Mouse (Mus musculus): ENCODE results near the gene Git1. TPM values are rescaled to one million over a fixed set of nuclear protein-coding genes. Genes with fewer than 3 reads are reported as not detected.

Git1 gene
- polyA plus RNA-seq, 1 experiment: 36.2 TPM

DNA sequence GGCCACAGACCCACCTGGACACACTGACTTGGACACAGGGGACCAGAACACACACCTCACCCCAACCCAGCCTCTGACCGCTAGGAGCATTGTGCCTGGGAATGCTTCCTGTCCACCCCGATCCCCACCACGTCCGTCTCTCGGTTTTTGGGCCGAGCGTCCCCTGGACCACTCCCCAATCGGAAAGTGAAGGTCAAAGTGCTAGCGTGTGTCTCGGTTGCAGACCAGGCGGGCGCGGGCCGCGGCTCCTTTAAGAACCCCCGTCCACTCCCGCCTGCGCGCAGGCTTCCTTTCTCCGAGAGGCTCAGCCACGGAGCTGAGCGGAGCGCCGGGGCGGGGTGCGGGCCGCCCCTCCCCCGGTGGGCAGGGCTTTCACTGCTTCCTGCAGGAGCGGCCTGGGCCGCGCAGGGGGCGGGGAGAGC is 440 bp upstream of the Git1 start:
- Histone ChIP-seq H3K4me1 (ENCODE audit: control insufficient read depth, insufficient read depth, insufficient read length) (peaks cover 16% of the 10 kb centered on the region; the same call in 1 of the 2 replicates), H3K4me3 (ENCODE audit: extremely low read depth, insufficient read depth, insufficient read length) (peak overlapping the region; percentile 83), H3K36me3 (ENCODE audit: control insufficient read depth, insufficient read depth, low read length) (no peaks in the 10 kb centered on the region), H3K27me3 (ENCODE audit: control insufficient read depth, insufficient read depth, low read length) (peaks cover 13% of the 10 kb centered on the region), H3K27ac (ENCODE audit: insufficient read depth, low read length) (peak overlapping the region; percentile 56)
- DNase-seq (ENCODE audit: low read depth in 1 of 2, low spot score in 2 of 2): peak; percentile 72 to 91
- TF ChIP-seq CTCF (IDR thresholded peaks at IDR 0.05; ENCODE audit: extremely low read depth, insufficient read depth, insufficient read length, insufficient replicate concordance) (no peak), POLR2A (IDR thresholded peaks at IDR 0.05; ENCODE audit: low read depth, low read length) (no peak; the same call in 1 of the 2 replicates)
- WGBS: under 1% methylated on average over 32 of the region's 32 CpGs

DNA sequence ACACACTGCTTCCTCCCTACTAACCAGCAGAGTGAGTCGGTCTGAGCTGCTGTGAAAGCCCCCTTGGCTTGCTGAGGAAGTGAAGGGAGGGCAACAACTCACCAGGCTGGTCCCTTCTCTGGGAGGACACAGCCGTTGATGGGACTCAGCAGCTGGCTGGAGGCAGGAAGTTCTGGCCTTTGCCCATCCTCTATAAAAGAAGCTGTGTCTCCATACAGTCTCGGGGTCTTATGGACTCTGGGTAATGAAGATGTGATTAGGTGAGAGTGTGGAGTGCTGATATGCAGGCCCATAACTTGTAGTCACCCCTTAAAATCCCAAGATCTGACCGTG is 948 bp downstream of the Git1 start:
- H3K27ac ChIP-seq (ENCODE audit: insufficient read depth, low read length): 0 out of 2 replicates have a peak overlapping the region, but pooled peaks have one; percentile 3
- H3K4me1 ChIP-seq (ENCODE audit: control insufficient read depth, insufficient read depth, insufficient read length): peaks cover 12% of the 10 kb centered on the region; the same call in 1 of the 2 replicates

DNA sequence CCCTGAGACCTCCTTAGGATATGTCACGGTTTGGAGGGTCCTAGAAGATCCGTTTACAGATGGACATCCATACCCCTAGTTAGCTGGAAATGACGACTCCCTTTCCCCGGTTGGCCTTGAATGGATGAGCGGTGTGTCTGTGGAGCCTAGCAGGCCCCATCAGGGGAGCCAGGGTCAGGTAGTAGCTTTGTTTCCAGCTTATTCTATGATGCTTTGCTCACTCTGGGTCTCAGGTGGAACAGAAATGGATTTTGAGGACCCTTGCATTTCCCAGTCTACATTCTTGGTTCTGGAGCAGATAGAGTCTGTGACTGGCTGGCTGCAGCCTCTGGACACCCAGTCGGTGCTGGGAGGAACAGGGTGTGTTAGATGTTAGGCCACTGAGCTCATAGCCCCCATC is 1.4 kb downstream of the Git1 start:
- Histone ChIP-seq H3K4me3 (ENCODE audit: extremely low read depth, insufficient read depth, insufficient read length) (no peak overlapping the region), H3K4me1 (ENCODE audit: control insufficient read depth, insufficient read depth, insufficient read length) (peaks cover 12% of the 10 kb centered on the region; the same call in 1 of the 2 replicates)

More for the DNA sequence above, 948 bp downstream of the Git1 start:
- 24% methylated on average over 4 of the region's 4 CpGs for WGBS
- Histone ChIP-seq H3K4me3 (ENCODE audit: extremely low read depth, insufficient read depth, insufficient read length) (peak overlapping the region; percentile 83), H3K27me3 (ENCODE audit: control insufficient read depth, insufficient read depth, low read length) (peaks cover 6% of the 10 kb centered on the region), H3K36me3 (ENCODE audit: control insufficient read depth, insufficient read depth, low read length) (no peaks in the 10 kb centered on the region; the same call in 1 of the 2 replicates)
- DNase-seq (ENCODE audit: low read depth in 1 of 2, low spot score in 2 of 2): no peak
- no peak for TF ChIP-seq POLR2A (IDR thresholded peaks at IDR 0.05; ENCODE audit: low read depth, low read length)
- TF ChIP-seq CTCF (IDR thresholded peaks at IDR 0.05; ENCODE audit: extremely low read depth, insufficient read depth, insufficient read length, insufficient replicate concordance): no peak

DNA sequence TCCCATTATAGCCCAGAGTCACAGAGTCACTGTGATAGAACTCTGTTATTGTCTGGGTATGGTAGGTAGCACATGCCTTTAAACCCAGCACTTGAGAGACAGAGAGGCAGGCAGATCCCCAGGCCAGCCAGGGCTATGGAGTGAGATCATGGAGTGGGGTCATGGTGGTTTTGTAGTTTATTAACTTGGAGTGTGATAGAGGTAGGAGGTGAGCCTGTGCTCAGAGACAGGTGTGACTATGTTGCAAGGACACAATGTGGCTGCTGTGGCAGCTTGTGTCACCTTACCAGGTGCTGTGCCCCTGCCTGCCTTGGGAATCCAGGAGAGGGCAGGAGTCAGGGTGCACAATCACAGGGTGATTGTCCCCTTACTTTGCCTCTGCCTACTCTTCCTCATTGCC is 2.1 kb downstream of the Git1 start:
- Histone ChIP-seq H3K36me3 (ENCODE audit: control insufficient read depth, insufficient read depth, low read length) (peaks cover 3% of the 10 kb centered on the region; the same call in 1 of the 2 replicates), H3K4me1 (ENCODE audit: control insufficient read depth, insufficient read depth, insufficient read length) (peaks cover 12% of the 10 kb centered on the region; the same call in 1 of the 2 replicates), H3K4me3 (ENCODE audit: extremely low read depth, insufficient read depth, insufficient read length) (no peak overlapping the region), H3K27me3 (ENCODE audit: control insufficient read depth, insufficient read depth, low read length) (no peaks in the 10 kb centered on the region), H3K27ac (ENCODE audit: insufficient read depth, low read length) (no peak overlapping the region)
- no peak for DNase-seq (ENCODE audit: low read depth in 1 of 2, low spot score in 2 of 2)
- no peak for TF ChIP-seq CTCF (IDR thresholded peaks at IDR 0.05; ENCODE audit: extremely low read depth, insufficient read depth, insufficient read length, insufficient replicate concordance)
- TF ChIP-seq POLR2A (IDR thresholded peaks at IDR 0.05; ENCODE audit: low read depth, low read length): no peak

More for the DNA sequence above, 1.4 kb downstream of the Git1 start:
- H3K27me3 ChIP-seq (ENCODE audit: control insufficient read depth, insufficient read depth, low read length): peaks cover 1% of the 10 kb centered on the region
- H3K27ac ChIP-seq (ENCODE audit: insufficient read depth, low read length): no peak overlapping the region
- TF ChIP-seq CTCF (IDR thresholded peaks at IDR 0.05; ENCODE audit: extremely low read depth, insufficient read depth, insufficient read length, insufficient replicate concordance) (no peak), POLR2A (IDR thresholded peaks at IDR 0.05; ENCODE audit: low read depth, low read length) (no peak)
- DNase-seq (ENCODE audit: low read depth in 1 of 2, low spot score in 2 of 2): no peak
- H3K36me3 ChIP-seq (ENCODE audit: control insufficient read depth, insufficient read depth, low read length): peaks cover 3% of the 10 kb centered on the region; the same call in 1 of the 2 replicates
- 82% methylated on average over 6 of the region's 6 CpGs for WGBS

DNA sequence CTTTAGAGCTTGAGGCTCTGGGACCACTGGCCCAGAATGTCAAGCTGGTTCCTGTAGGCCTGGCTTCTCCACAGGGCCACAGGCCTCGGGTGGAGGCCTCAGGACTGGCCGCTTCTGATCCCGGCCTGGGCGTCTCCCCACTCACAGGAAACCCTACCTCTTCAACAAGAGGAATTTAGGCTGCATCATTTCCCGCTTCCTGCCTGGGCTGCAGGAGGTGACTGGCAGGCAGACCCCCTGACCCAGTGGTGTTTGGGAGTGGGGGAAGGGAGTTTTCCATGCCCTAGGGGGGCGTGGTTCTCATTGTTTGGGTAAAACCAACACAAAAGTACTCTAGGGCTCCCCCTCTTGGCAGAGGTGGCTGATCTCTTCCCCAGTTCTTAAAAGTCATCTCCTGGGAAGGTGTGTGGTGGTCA is 4.0 kb downstream of the Git1 start:
- H3K27me3 ChIP-seq (ENCODE audit: control insufficient read depth, insufficient read depth, low read length): no peaks in the 10 kb centered on the region
- H3K36me3 ChIP-seq (ENCODE audit: control insufficient read depth, insufficient read depth, low read length): peaks cover 3% of the 10 kb centered on the region; the same call in 1 of the 2 replicates
- no peak for TF ChIP-seq POLR2A (IDR thresholded peaks at IDR 0.05; ENCODE audit: low read depth, low read length)
- TF ChIP-seq CTCF (IDR thresholded peaks at IDR 0.05; ENCODE audit: extremely low read depth, insufficient read depth, insufficient read length, insufficient replicate concordance): peak; percentile 16; the same call in 1 of the 2 replicates
- H3K4me3 ChIP-seq (ENCODE audit: extremely low read depth, insufficient read depth, insufficient read length): no peak overlapping the region
- H3K27ac ChIP-seq (ENCODE audit: insufficient read depth, low read length): peak overlapping the region; percentile 56
- DNase-seq (ENCODE audit: low read depth in 1 of 2, low spot score in 2 of 2): peak in 1 of 2 experiments; percentile 54
- peaks cover 10% of the 10 kb centered on the region; the same call in 1 of the 2 replicates for H3K4me1 ChIP-seq (ENCODE audit: control insufficient read depth, insufficient read depth, insufficient read length)
- WGBS: 60% methylated on average over 6 of the region's 6 CpGs

DNA sequence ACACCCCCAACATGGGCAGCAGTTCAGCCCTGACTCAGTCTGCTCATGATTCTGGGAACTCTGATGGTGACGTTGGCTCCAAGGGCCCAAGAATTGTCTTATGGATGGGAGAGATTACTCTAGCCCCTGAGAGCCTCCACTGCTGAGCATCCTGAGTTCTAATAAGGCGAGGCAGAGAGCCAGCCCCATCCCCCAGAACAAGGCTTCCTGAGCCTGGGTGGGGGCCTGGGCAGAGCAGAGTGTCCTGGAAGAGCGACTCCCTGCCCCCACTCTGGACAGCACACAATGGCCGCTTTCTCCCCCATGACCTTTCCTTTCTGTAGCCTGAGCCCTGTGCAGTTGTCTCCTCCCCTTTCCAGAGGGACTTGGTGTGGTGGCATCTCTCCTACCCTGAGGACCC is 4.5 kb downstream of the Git1 start:
- peaks cover 10% of the 10 kb centered on the region; the same call in 1 of the 2 replicates for H3K4me1 ChIP-seq (ENCODE audit: control insufficient read depth, insufficient read depth, insufficient read length)
- DNase-seq (ENCODE audit: low read depth in 1 of 2, low spot score in 2 of 2): no peak
- H3K4me3 ChIP-seq (ENCODE audit: extremely low read depth, insufficient read depth, insufficient read length): no peak overlapping the region
- H3K27ac ChIP-seq (ENCODE audit: insufficient read depth, low read length): peak overlapping the region; percentile 5; the same call in 1 of the 2 replicates
- 86% methylated on average over 4 of the region's 4 CpGs for WGBS
- H3K36me3 ChIP-seq (ENCODE audit: control insufficient read depth, insufficient read depth, low read length): peaks cover 3% of the 10 kb centered on the region; the same call in 1 of the 2 replicates
- TF ChIP-seq CTCF (IDR thresholded peaks at IDR 0.05; ENCODE audit: extremely low read depth, insufficient read depth, insufficient read length, insufficient replicate concordance) (no peak), POLR2A (IDR thresholded peaks at IDR 0.05; ENCODE audit: low read depth, low read length) (no peak)
- H3K27me3 ChIP-seq (ENCODE audit: control insufficient read depth, insufficient read depth, low read length): no peaks in the 10 kb centered on the region
